Mouse (Mus musculus): ENCODE measurements around the gene H2afv.

Gene H2afv

DNA sequence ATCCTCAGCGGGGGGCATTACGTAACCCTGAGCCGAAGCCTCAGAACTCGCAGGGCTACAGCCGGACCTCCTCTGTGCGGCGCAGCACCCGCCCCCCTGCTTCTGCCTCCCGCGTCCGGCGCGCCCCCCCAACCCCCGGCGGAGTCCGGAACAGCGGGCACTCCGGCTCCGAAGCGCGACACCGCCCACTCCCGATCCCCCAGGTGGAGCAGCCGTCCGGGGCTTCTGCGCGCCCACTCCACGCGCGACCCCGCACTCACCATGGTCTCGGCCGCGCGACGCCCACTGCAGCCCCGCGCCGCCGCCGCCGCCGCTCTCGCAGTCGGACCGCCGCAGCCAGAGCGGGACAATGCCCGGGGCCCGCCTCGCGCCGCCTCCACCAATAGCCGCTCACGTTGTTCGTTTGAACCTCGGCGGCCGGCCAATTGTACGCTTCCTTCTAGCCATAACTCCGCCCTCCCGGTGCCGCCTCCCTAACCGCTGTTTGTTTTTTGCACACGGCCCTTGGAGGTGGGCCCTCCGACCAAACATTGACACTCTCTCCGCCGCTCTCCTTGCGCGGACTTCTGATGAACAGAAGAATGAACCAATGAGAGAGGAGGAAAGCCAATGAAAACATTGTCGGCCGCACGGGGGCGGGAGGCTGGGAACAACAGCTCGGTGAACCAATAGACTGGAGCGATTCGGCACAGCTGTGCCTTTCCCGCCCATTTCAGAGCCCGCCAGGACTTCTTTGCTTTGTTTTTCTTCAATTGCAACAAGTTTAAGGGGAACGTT, at the start of gene H2afv:
H2afv (minus strand) TSS at position 367 of the 777 bp plus-strand sequence.
- in situ Hi-C loops (cut with MseI, MboI) = no loop called here

DNA sequence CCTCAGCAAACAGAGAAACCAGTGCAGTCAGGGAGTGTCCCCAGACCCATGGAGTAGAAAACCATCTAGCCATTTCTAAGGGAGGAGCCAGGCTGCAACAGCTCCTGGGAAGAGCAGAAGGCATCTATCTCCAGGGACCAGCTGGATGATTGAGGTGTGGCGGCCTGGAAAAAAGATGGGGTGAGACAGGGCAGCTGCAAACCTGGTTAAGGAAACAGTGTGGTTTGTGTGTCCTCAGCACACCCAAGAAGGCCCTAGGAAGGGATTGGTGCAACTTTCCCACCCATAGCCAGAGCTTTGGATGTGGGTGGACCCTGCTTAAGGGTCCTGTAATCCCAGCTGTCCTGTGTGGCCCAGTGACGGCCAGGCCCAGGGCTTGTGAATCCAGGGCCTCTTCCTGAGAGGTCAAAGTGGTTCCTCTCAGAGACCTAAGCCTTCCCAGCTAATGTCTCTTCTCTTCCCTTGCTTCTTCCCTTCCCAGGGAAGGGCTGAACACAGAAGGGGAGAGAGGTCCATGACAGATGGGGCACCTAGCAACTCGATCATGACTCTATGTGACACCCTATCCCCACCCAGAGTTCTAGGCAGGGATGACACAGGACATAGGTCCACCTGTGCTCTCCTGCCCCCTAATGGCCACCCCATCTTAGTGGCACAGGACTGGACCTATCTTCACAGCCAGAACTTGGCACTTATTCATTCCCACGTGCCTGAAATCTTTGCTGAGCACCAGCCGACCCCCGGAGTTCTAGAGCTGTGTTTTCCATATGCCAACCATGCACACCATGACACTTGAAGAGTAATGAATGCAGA, 45.7 kb upstream of the H2afv start:
- in situ Hi-C loops (cut with MseI, MboI) = no loop called here

DNA sequence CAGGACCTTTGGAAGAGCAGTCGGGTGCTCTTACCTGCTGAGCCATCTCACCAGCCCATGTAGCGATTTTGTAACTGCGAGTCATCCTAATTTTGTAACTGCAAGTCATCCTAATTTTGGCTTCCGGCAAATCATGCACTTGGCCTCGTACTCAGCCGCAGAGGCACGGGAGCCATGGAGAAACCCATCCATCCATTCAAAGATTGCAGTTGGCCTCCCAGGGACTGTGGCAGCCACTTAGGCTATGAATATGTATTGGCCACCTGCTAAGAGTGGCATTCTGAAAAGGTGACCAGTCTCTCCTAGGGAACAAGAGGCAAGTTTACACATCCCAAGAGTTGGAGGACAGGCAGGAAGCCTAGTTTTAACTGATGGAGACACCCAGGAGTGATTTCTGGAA, 45.0 kb upstream of the H2afv start:
- in situ Hi-C loops (cut with MseI, MboI) = no loop called here

- in situ Hi-C loops (cut with MseI, MboI) = no loop called here
Measured at GRCm38 (mm10) chr11:6488041-6488684, 43.9 kb upstream of the H2afv start.

- in situ Hi-C loops (cut with MseI, MboI) = no loop called here
Measured at GRCm38 (mm10) chr11:6487496-6487895, 43.3 kb upstream of the H2afv start.

- in situ Hi-C loops (cut with MseI, MboI) = no loop called here
Measured at GRCm38 (mm10) chr11:6486916-6487315, 42.7 kb upstream of the H2afv start.

- in situ Hi-C loops (cut with MseI, MboI) = no loop called here
Measured at GRCm38 (mm10) chr11:6484244-6484959, 40.2 kb upstream of the H2afv start.

DNA sequence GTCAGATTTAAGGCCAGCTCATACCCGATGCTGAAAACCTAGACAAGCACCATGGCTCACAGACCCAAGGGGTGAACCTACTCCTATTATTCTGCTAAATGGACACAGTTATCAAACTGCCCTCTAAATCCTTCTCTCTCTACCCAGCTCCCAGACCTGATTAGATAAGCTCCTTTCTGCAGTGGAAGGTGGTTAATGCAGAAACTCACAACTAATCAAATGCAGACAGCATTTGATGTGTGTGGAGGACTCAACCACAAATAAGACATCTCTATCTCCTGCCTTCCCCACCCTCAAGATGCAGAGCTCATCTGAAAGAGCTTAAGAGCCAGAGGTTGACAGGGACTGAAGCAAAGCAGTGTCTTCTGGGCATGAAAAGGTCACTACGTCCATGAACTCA, 38.9 kb upstream of the H2afv start:
- in situ Hi-C loops (cut with MseI, MboI) = no loop called here

GRCm38 (mm10) chr11:6481669-6482185, 37.5 kb upstream of the H2afv start:
- in situ Hi-C loops (cut with MseI, MboI) = no loop called here

DNA sequence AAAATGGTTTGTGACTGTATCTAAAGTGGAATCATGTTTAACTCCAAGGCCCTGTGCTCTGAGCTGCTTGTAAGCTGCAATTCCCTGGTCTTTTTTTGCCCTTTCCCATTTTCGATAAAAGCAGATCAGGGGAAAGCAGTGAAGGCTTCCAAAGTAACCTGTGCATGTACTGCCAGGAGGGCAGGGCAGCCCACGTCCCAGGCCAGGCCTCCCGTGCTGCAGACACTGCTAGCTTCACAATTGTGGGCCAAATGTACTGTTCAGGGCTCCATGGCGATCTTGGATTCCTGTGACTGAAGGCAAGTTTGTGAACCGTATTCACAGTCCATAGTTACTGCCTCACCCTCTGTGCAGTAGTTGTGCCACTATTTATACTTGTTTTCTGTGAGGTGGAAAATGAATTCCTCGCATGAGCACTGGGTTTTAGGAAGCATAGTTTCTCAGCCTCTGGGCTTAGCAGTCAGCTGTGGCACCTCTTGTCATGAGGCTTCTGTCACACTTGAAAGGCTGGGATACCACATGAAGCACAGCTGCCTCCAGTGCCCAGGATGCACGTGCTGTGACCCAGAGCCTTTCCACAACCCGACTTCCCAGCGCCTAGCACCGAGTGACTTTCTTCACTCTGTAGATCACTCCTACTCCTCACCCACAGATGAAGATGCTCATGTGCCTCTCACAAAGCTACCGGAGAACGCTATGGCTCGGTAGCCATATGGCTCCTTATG, 36.6 kb upstream of the H2afv start:
- in situ Hi-C loops (cut with MseI, MboI) = no loop called here

GRCm38 (mm10) chr11:6480191-6480590, 35.9 kb upstream of the H2afv start:
- in situ Hi-C loops (cut with MseI, MboI) = no loop called here

DNA sequence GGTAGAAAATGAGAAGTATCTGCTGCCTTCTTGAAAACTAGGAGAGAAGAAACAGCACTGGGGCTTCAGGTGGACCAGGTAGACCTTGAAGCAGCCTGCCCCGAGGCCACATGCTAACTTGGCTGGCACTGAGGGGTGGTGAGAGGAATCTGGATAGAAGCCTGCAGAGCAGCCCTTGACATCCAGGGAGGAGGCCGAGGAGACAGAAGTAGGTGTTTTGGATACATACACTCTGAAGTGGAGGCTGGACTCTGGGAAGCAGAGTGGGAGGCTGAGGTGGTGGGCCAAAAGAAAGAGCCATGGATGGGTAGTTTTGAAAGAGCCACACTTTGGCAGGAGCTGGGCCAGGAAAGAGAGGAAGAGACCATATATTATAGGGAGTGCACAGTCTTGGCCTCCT, 35.0 kb upstream of the H2afv start:
- in situ Hi-C loops (cut with MseI, MboI) = no loop called here

DNA sequence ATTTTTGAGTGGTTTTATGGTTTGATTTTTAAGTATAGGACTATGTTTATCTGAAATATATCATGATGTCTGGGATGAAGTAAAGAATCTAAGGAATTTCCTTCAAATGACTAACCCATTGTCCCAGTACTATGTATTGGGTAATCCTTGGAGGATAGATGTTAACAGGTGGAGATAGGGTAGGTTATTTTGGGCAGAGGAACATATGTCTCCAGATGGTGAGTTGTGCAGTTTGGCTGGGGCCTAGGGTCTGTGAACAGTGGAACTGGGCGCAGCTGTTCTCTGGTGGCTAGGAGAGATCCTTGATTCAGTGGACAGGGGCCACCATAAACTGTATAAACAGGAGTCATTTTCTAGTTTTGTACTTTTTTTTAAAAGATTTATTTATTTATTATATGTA, 33.1 kb upstream of the H2afv start:
- in situ Hi-C loops (cut with MseI, MboI) = no loop called here

- in situ Hi-C loops (cut with MseI, MboI) = no loop called here
Measured at GRCm38 (mm10) chr11:6476876-6477275, 32.6 kb upstream of the H2afv start.

DNA sequence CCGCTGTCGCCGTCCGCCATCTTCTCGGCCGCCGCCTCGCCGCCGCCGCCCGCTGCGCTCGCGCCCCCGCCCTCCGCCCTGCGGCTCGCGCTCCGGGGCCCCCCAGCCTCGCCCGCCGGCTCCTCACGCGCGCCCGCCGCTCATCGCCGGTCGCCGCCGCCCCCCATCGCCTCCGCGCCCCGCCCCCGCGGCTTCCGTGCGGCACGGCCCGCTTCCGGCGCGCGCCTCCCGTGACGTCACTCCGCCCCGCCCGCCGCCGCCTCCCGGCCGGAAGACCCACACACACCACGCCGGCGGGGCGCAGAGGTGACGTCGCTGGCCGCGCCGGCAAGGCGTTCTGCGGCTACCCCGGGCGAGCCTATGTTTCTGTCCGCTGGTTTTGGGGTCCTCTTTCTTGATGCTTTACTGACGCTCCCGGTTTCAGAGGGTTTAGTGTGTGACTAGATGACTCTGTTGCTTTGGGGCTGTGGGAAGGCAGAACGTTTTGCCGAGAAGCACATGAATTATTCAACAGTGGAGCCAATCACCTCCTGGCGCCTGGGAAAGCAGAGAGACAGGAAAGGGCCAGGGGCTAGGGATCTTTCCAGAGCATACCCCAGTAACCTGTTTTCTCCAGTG, 31.7 kb upstream of the H2afv start, which contains the start of gene Purb:
Purb (minus strand) TSS at position 51 of the 618 bp plus-strand sequence.
- in situ Hi-C loops (cut with MseI, MboI) = no loop called here

DNA sequence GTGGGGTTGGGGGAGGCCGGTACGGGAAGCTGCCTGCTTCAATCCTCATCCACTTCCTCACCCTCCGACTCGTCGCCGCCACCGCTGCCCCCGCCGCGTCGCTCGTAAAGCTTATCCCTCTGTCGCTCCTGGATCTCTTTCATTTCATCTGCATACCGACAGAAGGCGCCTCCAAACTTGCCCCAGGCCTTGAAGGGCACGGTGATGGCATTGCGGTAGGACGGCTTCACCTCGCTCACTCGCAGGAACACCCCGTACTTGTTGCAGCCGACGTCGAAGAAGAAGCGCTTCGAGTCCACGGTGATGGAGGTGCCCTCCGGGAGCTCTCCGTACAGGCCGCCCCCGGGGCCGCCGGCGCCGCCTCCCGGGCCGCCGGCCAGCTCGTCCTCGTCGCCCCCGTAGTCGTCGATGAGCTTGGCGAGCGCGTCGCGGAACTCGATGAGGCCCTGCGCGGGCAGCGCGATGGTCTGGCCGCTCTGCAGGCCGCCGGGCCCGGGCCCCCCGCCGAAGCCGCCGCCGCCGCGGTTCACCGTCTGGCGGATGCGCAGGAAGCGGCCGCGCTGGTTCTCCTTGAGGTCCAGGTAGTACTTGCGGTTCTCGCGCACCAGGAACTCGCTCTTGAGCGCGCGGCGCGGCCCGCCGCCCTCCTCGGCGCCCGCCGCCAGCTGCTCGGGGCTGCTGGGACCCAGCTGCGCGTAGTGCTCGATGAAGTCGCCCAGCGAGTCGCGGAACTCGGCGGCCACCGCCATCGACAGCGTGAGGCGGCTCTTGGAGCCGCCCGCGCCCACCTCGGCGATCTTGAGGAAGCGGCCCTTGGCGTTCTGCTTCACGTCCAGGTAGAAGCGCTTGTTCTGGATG, 30.9 kb upstream of the H2afv start:
- in situ Hi-C loops (cut with MseI, MboI) = loop anchor here in 1 of 2 experiments (5.0 kb wide), 1 partner anchor 52 kb away; no protein-coding TSS in a partner anchor

DNA sequence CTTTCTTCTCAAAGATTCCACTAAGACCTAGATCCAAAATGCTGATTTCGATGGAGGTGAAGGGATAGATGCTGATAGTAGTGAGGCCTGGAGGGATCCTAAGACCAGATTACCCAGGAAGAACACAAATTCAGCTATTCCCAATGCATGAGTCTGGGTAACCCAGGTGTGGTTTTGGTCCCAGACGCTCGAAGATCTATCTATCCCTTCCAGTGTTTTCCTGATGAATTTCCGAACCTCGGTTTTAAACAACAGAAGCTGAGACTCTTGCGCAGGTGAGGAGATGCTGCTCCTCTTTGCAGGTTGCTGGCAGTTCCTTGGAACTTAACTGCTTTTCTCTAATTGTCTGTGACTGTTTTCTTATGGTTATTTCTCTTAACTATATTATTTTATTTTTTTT, 30.1 kb upstream of the H2afv start:
- in situ Hi-C loops (cut with MseI, MboI) = loop anchor here in 1 of 2 experiments (5.0 kb wide), 1 partner anchor 53 kb away; no protein-coding TSS in a partner anchor

DNA sequence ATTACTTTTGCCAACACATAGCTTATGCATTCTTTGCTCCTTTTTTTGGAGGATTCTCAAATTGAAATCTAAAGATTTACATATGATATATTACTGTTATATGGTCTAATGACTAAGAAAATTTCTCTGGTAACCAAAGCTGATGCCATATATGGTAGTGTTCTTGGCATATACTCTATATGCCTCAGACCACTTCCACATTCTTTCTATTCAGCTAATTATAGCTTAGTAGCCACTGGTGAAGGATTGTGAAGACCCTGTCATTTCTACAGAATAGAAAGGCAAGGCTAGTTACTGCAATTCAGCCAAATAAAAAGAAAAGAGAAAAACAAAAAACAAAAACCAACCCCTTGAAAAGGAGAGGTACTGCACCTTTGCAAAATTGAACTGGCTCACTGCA, 27.8 kb upstream of the H2afv start:
- in situ Hi-C loops (cut with MseI, MboI) = loop anchor here in 1 of 2 experiments (5.0 kb wide), 1 partner anchor 55 kb away; no protein-coding TSS in a partner anchor

GRCm38 (mm10) chr11:6471493-6471892, 27.2 kb upstream of the H2afv start:
- in situ Hi-C loops (cut with MseI, MboI) = loop anchor here in 1 of 2 experiments (5.0 kb wide), 1 partner anchor 56 kb away; no protein-coding TSS in a partner anchor
